Mouse (Mus musculus): ENCODE data around the gene Kcnq2.

DNA sequence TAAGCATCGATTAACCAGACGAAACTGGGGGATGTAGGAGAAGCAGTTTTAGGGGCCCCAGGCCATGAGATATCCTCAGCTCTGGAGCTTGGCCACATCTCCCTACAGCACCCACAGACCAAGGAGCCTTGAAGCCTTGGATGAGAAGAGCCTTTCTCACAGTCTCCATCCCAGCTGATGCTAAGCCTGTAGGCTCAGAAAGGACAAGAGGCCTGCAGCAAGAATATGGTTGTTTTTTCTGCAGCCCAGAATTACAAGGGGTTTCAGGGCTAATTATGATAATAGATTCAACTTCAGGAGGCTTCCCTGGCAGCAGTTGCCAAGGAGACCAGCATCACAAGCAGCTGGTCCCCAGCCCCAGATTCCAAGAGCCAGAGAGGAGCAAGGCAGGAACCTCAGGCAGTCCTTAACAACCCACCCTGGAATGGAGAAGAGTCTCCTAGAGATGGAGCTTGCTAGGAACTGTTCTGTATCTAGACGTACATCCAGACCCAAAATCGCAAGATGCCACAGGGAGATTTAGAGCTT lies 14.1 kb downstream of the Kcnq2 start:
- TF ChIP-seq CTCF (IDR thresholded peaks at IDR 0.05; ENCODE audit: control insufficient read depth, insufficient read depth, low read length) (no peak), POLR2A (IDR thresholded peaks at IDR 0.05; ENCODE audit: borderline replicate concordance, control insufficient read depth, low read depth, low read length) (no peak)

Measured in bone marrow, adult 2 months (tissue).